Mouse (Mus musculus) hindbrain, postnatal 0 days (tissue): ENCODE results near the gene Itga9. TPM values are rescaled to one million over a fixed set of nuclear protein-coding genes. Genes with fewer than 3 reads are reported as not detected.

Experiments used
- ATAC-seq: fragments of 200-750 bp; cut with Nextera tagmentation; 2 replicates; pipeline ENCODE4 v1.8.0; 2017; ENCODE audit warnings: mild to moderate bottlenecking, moderate TSS enrichment, moderate library complexity
- DNase-seq: peaks from one replicate; pipeline ENCODE4 v3.0.0-alpha.2; 2015; ENCODE audit warnings: low spot score
- H3K27ac ChIP-seq: fragments of 300-500 bp; sonication (generic); 2 replicates; pipeline ENCODE4 v1.5.1; 2014; ENCODE audit warnings: mild to moderate bottlenecking
- H3K27me3 ChIP-seq: fragments of 300-500 bp; sonication (generic); 2 replicates; pipeline ENCODE4 v1.6.1; 2014; ENCODE audit warnings: low read length, mixed read lengths; ENCODE audit not compliant: insufficient read depth
- H3K36me3 ChIP-seq: fragments of 300-500 bp; sonication (generic); 2 replicates; pipeline ENCODE4 v1.6.1; 2014; ENCODE audit warnings: low read length, mixed read lengths; ENCODE audit not compliant: insufficient read depth
- H3K4me1 ChIP-seq: fragments of 300-500 bp; sonication (generic); 2 replicates; pipeline ENCODE4 v1.6.1; 2014; ENCODE audit warnings: antibody characterized with exemption, low read length, mixed read lengths; ENCODE audit not compliant: insufficient read depth
- H3K4me2 ChIP-seq: fragments of 300-500 bp; sonication (generic); 2 replicates; pipeline ENCODE4 v1.6.1; 2014; ENCODE audit warnings: low read depth, mild to moderate bottlenecking, low read length, moderate library complexity, mixed read lengths
- H3K4me3 ChIP-seq: fragments of 300-500 bp; sonication (generic); 2 replicates; pipeline ENCODE4 v1.5.1; 2014; ENCODE audit warnings: low read length
- H3K9ac ChIP-seq: fragments of 300-500 bp; sonication (generic); replicated peaks from 2 replicates; pipeline ENCODE4 v1.6.1; 2014; ENCODE audit warnings: mild to moderate bottlenecking, low read length, moderate library complexity, mixed read lengths
- H3K9me3 ChIP-seq: fragments of 300-500 bp; sonication (generic); 2 replicates; pipeline ENCODE4 v1.6.1; 2016; ENCODE audit warnings: low read length, mixed read lengths
- CTCF ChIP-seq: IDR thresholded peaks from 2 replicates; pipeline ENCODE4 v1.5.1; 2016; ENCODE audit warnings: antibody characterized with exemption, control low read depth, low read depth
- WGBS: fragments of 180-500 bp; shearing (Covaris S2); extraction: QIAGEN DNeasy Blood & Tissue Kit; methylation state at CpG from one replicate; pipeline ENCODE4 v1.1.7; 2014; 5-methylcytosine and 5-hydroxymethylcytosine counted together
- polyA plus RNA-seq: library from polyadenylated mRNA; unstranded; fragments of >200 nt; fragmentation: Nextera tagmentation; extraction: Ambion mirVana; gene quantifications from 2 replicates; pipeline ENCODE4 v1.2.1, GENCODE M21; 2015
- total RNA-seq: library from RNA; depleted of rRNA; stranded (reverse); fragments of >200 nt; gene quantifications from 2 replicates; pipeline ENCODE4 v1.2.3, GENCODE M21; 2014

Itga9 gene
- total and polyA plus RNA-seq, 2 experiments from 2014 or later = 1.5 to 4.4 TPM

DNA sequence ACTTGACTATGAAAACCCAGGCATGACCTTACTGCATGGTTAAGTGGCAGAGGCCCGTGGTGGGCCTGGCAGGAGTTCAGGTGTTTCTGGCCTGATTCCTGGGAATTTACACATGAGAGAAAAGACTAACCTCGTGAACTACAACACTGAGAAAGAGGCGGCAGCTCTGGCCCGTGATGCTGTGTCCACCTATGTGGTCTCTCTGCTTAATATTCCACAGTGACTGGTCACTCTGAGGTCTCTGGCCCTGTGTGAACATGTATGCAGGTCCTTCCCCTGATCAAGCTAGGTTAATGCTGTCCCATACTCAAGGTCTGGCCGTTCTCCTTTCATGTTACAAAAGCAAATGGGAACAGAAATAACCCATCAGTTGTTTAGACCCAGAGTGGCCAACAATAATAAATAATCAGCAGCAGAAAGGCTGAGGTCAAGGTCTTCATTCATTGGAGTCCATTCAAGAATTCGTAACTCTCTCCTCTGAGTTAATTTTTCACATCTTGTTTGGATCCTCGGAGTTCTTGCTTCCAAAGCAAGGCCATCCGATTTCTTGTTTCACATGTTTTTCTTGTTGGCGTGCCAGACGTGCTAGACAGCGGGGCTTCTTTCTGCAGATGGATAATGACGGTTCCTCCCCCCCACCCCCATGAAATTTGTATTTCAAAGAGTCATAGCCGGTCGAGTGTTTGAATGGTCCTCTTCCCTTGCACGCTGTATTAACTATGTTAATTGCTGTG, 194.9 kb downstream of the Itga9 start:
- Histone ChIP-seq H3K36me3 (no peaks in the 10 kb centered on the region), H3K4me3 (no peak overlapping the region), H3K4me2 (no peak overlapping the region), H3K9ac (no peak overlapping the region), H3K4me1 (no peaks in the 10 kb centered on the region), H3K27me3 (no peaks in the 10 kb centered on the region), H3K9me3 (no peaks in the 10 kb centered on the region), H3K27ac (no peak overlapping the region)
- no peak for TF ChIP-seq CTCF
- 23% methylated on average over 15 of the region's 15 CpGs for WGBS
- DNase-seq = peak; percentile 46
- no peak for ATAC-seq

DNA sequence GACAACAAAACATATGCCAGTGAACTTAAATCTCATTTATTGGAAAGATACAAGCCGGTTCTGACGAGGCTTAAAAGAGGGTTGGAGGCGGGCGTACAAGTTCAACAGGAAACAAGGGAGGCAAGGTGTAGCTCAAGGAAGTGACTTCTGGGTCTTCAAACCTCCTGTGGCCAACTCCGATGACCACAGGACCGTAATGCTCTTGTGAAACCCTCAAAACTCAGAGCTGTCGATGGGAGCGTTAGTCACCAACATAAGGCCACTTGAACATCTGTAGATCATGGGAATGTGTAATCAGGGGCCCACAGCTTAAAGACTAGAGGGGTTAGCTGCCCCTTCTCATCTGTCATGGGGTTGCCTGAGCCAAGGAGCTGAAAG, 195.4 kb downstream of the Itga9 start:
- no peak for TF ChIP-seq CTCF
- no peaks in the 10 kb centered on the region for H3K36me3 ChIP-seq
- no peak for ATAC-seq
- no peak overlapping the region for H3K27ac ChIP-seq
- H3K4me3 ChIP-seq = no peak overlapping the region
- no peaks in the 10 kb centered on the region for H3K9me3 ChIP-seq
- H3K9ac ChIP-seq = no peak overlapping the region
- no peak overlapping the region for H3K4me2 ChIP-seq
- DNase-seq = no peak
- 53% methylated on average over 8 of the region's 8 CpGs for WGBS
- no peaks in the 10 kb centered on the region for H3K4me1 ChIP-seq
- no peaks in the 10 kb centered on the region for H3K27me3 ChIP-seq

DNA sequence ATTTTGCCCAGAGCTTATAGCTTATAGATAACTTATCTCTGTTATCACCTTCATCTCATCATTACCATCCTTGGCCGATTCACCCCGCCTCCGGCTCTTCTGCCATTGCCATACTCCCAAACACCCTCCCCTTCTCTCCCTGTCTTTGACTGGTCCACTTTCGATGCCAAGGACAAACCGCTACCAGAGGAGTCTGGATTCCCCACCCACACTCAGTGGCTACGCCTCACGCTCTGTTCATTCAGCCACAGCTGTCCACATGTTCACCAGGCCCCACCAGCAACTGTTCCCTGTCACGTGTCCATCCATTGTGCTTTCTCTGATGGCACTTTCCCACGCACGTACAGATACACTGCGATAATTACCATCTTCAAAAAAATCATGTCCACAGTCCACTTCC, 195.9 kb downstream of the Itga9 start:
- no peaks in the 10 kb centered on the region for H3K27me3 ChIP-seq
- H3K9me3 ChIP-seq = no peaks in the 10 kb centered on the region
- ATAC-seq (no peak), DNase-seq (no peak)
- no peak overlapping the region for H3K4me2 ChIP-seq
- H3K4me3 ChIP-seq = no peak overlapping the region
- no peak for TF ChIP-seq CTCF
- H3K27ac ChIP-seq = no peak overlapping the region
- no peak overlapping the region for H3K9ac ChIP-seq
- H3K36me3 ChIP-seq = no peaks in the 10 kb centered on the region
- no peaks in the 10 kb centered on the region for H3K4me1 ChIP-seq
- 97% methylated on average over 11 of the region's 11 CpGs for WGBS

DNA sequence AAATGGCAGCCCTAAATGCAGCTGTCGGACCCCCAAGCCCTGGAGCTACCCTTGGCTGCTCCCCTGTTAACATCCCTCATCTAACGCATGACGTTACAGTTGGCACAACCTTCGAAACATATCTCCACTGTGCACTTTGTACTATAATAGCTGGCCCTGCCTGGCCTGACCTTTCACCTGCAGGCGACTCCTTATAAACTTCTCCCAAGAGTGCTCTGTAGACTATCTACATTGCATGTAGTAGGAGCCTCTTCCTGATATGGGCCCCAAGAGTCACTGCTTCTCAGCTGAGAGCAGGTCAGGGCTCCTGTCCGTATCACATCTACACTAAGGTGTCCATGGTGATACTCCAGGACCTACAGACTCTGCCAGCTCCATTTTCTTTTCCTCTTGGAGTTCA, 199.2 kb downstream of the Itga9 start:
- Histone ChIP-seq H3K9ac (no peak overlapping the region), H3K27ac (no peak overlapping the region), H3K4me3 (no peak overlapping the region), H3K36me3 (no peaks in the 10 kb centered on the region), H3K9me3 (no peaks in the 10 kb centered on the region), H3K27me3 (no peaks in the 10 kb centered on the region), H3K4me2 (no peak overlapping the region), H3K4me1 (no peaks in the 10 kb centered on the region)
- no peak for ATAC-seq
- DNase-seq = no peak
- TF ChIP-seq CTCF = no peak
- 92% methylated on average over 6 of the region's 6 CpGs for WGBS

- DNase-seq (no peak), ATAC-seq (no peak)
- TF ChIP-seq CTCF = no peak
- Histone ChIP-seq H3K4me2 (no peak overlapping the region), H3K36me3 (no peaks in the 10 kb centered on the region), H3K9ac (no peak overlapping the region), H3K27me3 (no peaks in the 10 kb centered on the region), H3K27ac (no peak overlapping the region), H3K4me3 (no peak overlapping the region), H3K9me3 (no peaks in the 10 kb centered on the region), H3K4me1 (no peaks in the 10 kb centered on the region)
- 94% methylated on average over 3 of the region's 3 CpGs for WGBS
Observed at GRCm38 (mm10) chr9:118807669-118808068, 201.2 kb downstream of the Itga9 start.

DNA sequence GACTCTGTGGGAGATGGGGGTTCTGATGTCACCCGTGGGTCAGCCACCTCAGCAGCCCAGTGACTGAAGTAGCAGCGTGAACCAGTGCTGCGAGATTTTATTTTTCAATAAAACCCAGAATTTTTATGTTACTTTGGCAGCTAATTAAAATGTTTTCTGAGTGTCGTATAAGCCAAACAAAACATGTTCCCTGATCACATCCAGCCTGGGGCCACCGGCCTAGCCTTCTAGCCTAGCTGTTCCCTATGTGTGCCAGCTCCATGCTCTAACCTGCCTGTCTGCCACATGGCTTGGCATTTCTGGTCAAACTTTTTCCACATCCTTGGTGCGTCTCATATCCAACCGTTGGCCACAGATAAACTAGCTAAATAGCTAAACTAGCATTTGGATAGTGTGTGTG, 205.7 kb downstream of the Itga9 start:
- ATAC-seq (no peak), DNase-seq (no peak)
- no peaks in the 10 kb centered on the region for H3K4me1 ChIP-seq
- H3K9me3 ChIP-seq = no peaks in the 10 kb centered on the region
- H3K27me3 ChIP-seq = no peaks in the 10 kb centered on the region
- H3K9ac ChIP-seq = no peak overlapping the region
- H3K4me3 ChIP-seq = no peak overlapping the region
- no peaks in the 10 kb centered on the region for H3K36me3 ChIP-seq
- no peak overlapping the region for H3K4me2 ChIP-seq
- no peak for TF ChIP-seq CTCF
- no peak overlapping the region for H3K27ac ChIP-seq
- WGBS = 90% methylated on average over 7 of the region's 7 CpGs

GRCm38 (mm10) chr9:118813492-118813891, 207.0 kb downstream of the Itga9 start:
- WGBS = 88% methylated on average over 5 of the region's 5 CpGs
- H3K27me3 ChIP-seq = no peaks in the 10 kb centered on the region

More at GRCm38 (mm10) chr9:118813492-118813891, 207.0 kb downstream of the Itga9 start:
- H3K4me2 ChIP-seq = no peak overlapping the region
- H3K4me1 ChIP-seq = 0 out of 2 replicates have a peak, but pooled peaks cover under 1% of the 10 kb centered on the region
- ATAC-seq (no peak), DNase-seq (no peak)
- H3K9ac ChIP-seq = no peak overlapping the region
- no peaks in the 10 kb centered on the region for H3K36me3 ChIP-seq
- no peak overlapping the region for H3K27ac ChIP-seq
- TF ChIP-seq CTCF = no peak
- no peak overlapping the region for H3K4me3 ChIP-seq
- no peaks in the 10 kb centered on the region for H3K9me3 ChIP-seq
